Mouse (Mus musculus) kidney, postnatal 10 days (tissue): ENCODE measurements around the gene Rom1.

Experiments
- DNase-seq: peaks from one replicate; pipeline ENCODE4 v3.0.0; 2021; ENCODE audit warnings: mixed read lengths

Gene Rom1

DNA sequence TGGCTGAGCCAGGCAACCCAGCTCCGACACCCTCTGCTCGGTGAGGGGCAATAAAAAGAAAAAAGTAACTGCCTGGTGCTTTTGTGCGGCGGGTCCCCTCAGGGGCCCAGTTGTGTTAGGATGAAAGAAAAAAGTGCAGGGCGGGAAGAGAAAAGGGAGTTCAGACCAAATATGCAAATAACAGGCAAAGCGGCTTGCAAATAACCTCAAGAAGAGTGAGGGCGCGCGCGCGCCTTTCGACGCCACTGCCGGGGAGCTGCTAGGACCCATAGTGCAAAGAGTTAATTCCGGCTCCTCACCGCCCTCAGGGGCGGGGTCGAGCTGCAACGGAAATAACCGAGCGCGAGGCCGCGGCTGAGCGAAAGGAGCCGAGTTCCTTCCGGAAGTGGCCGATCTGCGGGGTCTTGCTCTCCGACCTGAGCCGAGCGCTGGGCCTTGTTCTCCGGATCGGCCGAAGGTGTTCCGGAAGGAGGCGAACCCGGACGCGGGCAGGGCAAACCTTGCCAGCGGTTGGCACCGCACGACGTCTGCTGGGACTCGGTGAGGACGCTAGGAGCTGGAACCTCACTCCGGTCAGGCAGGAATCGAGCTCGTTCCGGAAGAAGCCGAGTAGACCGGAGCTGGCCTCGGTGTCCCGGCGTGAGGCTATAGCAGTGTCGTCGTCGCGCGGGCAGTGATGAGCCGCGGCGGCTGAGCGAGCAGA, 12.5 kb upstream of the Rom1 start, which contains the start of gene Mta2:
TSS of gene Mta2 (plus strand) at position 361 of the 703 bp plus-strand sequence.
- DNase-seq: peak; percentile 99

DNA sequence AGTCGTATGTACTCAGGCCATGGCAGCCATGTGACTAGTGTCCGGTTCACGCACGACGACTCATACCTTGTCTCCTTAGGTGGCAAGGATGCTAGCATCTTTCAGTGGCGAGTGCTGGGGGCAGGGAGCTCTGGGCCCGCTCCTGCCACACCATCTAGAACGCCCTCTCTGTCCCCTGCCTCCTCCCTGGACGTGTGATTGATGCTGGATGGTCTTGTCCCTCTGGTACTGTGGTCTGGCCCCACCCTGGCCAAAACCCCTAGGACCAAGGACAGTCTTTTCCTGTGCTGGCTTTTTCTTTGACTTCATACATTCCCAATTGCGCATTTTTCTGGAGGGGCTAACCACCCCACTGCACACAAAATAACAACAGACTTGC, 12.0 kb upstream of the Rom1 start:
- DNase-seq: no peak

DNA sequence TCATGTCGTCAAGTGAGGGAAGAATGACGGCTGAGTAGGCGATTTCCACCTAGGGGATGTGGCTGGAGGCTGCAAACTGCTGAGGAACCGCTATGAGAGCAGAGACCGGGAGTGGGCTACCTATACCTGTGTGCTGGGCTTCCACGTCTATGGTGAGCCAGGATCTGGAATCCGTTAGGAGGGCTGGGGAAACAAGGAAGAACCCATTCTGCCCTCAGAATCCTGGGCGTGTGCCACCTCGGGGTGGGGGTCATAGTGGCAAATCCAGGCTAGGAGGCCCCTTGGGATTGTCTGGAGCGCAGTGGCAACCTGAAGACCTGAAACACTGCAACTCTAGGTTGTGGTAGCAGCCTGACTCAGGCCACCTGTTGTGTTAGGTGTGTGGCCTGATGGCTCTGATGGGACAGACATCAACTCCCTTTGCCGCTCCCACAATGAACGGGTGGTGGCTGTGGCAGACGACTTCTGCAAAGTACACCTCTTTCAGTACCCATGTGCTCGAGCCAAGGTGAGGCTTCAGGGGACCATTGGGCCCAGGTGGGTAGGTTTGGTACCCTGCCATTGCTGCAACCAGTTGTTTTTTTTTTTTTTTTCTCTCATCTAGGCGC, 11.5 kb upstream of the Rom1 start:
- DNase-seq: no peak

DNA sequence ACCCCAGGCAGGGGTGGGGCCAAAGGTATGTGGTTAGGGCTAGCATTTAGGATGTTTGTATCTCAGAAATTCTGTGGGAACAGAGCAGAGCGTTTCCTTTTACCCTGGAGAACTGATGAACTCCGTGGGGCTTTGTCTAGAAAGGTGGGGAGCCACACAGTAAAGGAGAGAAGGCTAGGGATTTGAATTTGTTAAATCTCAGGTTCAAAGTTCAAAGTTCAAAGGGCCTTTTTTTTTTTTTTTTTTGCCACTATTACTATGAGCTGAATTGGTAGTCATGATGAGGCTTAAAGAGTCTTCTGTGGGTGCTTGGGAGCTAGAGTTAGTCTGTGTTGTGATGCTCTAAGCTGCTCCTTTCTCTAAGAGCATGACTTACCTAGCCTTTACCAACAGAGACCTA, 7.6 kb upstream of the Rom1 start:
- no peak for DNase-seq

DNA sequence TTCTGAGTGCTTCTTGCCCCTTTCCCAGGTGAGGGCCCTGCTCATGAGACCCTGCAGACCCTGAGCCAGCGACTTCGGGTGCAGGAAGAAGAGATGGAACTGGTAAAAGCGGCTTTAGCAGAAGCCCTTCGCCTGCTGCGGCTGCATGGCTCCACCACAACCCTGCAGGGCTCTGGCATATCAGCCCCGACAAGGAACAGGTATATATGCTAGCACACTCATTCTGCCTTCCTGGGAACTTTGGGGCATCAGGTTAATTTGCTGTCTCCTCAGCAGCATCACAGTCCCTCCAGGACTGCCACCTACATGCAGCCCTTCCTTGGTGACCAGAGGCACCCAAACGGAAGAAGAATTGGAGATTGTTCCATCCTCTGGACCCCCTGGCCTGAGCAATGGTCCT, 1.6 kb upstream of the Rom1 start:
- no peak for DNase-seq

DNA sequence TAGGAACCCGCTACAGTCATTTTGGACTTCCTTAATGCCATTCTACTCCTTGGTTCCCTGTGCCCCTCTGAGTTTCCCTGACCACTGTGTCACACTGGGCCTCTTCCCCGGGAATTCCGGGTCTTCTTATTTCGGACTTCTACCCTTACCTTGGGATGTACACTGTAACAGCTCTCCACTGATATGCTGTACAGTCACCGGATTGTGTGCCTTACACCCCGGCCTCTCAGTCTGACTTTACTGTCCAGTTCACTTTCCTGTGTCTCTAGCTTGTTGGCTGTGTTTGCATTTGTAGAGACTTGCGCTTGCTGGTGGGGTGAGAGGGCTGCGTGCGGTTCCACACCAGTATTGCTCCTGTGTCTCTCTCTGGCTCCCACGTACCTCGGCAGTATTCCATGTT, 961 bp upstream of the Rom1 start:
- no peak for DNase-seq

DNA sequence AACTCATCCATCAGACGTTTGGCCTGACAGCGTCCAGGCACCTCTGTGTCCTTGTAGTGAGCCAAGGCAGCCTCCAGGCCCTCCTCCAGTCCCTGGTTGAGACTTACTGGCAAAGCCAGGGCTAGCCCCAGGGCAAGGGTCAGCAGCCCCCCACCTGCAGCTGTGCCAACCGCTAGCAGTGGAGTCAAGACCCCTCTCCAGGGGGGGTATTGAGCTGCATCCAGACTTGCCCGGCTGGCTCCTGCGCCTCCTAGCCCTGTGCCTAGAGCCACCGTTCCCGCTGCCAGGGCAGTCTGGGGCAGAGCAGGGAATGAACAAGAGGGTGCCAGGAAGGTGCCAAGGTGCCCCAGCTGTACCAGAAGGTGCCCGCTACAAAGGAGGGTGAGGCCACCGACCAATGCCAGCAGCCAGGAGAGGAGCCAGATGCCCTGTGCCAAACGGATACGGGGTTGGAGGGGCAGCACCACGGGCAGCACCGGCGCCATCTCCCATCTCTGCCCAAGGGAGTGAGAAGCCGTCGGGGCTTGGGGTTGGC, 400 bp downstream of the Rom1 start:
- DNase-seq: no peak

DNA sequence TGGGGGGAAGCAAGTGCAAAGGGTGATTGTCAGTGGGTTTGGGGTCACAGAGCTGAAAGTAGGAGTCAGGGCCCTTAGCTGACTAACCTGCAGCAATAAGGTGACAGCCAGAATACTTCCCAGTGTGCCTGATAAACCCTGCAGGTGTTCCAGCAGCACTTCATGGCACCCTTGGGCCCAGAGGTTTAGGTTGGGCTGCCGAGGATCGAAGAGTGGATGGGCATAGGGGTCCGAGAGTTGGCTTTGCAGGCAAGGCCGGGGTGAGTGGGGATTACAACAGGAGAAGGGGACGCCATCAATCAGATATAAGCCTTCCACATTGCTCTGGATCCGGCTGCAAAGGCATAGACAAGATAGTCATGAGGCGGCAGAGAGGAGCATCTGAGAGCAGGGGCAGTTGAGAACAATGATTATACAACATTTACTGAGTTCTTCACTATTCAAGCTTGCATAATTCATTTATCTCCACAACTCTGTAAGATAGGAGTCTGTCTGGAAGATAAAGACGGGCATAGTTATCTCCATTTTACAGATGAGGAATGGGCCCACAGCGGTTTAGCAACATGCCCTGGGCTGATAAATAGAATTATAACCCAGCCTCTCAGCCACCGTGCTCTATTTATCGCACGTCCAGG, 1.1 kb downstream of the Rom1 start:
- no peak for DNase-seq

DNA sequence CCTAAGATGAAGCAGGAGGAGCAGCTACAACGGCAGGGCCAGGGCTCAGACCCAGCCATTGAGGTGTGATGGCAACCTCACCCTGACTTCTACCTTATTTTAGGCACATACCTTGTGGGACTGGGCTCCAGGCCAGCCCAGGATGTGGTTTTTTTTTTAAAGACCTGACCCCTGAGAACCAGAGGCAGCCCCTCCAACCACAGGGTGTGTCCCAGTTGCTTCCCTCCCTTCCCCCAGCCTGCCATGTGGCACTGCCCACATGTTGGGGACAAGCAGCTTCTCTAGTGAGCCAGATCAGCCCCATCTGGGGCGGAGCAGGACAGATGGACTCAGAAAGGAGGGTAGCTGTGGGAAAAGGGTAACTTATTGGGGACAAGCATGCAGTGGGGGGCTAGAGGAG, 2.4 kb downstream of the Rom1 start:
- DNase-seq: no peak

DNA sequence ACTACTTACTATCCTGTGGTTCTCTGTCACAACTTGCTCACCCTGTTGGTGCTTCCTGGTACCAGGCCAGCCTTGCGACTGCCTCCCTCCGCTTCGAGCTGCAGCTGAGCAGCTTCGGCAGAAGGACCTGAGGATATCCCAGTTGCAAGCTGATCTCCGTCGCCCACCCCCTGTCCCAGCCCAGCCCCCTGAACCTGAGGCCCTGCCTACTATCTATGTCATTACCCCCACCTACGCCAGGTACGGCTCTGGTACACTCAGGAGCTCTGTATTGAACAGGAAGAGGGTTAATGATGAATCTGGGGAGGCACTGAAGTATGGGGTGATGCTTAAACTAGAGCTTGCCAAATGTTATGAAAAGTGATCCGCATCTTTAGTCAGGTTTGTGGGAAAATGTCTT, 7.4 kb downstream of the Rom1 start:
- no peak for DNase-seq

DNA sequence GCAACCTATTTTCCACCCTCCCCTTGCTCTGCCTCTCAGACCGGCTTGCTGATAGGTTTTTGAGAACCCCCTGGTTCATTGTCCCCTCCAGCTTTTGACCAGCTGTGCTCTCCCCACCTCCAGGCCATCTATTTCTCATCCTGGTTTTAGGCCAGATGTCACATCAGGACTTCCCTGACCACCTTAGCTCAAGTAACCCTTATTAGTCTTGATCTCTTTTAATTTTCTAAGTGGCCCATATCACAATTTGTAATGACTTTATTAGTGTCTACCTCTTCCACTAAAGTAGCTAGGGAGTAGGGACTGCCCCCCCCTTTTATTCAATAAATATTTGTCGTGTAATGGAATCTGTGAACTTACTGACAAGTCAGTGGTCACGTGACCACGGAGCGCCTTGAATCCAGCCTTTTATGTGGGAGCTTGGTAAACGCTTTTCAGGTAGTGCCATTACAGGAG, 8.3 kb downstream of the Rom1 start:
- DNase-seq: peak; percentile 58

DNA sequence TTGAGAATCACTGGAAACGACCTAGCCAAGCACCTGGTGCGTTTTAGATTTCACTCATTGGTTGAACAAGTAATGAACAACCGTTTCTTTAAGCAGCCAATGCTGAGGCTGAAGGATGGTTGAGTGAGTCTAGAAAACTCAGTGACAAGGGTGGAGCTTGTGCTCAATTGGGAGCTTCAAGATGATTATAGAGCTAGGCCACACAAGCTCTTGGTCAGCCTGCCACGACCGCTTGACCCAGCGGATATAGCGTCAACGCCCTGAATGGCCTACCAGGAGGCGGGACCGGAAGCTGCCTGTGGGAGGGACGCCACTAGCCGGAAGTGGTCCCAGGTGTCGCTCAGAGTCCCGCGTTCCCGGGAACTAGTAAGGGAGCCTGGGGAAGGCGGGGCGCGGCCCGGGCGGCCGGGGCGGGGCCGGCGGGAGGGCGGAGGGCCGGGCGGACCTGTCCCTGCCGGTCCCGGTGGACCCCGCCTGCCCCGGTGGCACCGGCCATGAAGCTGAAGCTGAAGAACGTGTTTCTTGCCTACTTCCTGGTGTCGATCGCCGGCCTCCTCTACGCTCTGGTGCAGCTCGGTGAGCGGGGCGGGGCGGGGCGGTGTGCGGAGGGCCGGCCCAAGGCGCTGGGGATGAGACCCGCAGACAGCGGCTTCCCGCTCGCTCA, 9.0 kb downstream of the Rom1 start, which contains the start of gene B3gat3:
TSS of gene B3gat3 (plus strand) at position 302 of the 664 bp plus-strand sequence.
- DNase-seq: peak; percentile 97

DNA sequence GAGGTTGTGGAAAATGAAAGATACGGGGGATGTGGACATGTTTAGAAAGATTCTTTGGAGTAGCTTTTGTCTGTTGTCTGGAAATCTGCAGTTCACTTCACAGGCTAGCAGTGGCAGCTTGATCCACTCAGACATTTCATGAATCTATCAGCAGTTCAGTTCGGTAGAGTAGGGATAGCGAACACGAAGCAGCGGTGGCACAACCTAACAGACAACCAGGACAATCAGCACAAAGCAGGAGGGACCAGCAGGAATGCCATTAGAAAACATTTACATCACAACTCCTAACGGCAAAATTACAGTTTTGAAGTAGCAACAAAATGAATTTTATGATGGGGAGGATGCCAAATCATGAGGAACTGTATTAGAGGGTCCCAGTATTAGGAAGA, 9.5 kb downstream of the Rom1 start:
- DNase-seq: no peak

DNA sequence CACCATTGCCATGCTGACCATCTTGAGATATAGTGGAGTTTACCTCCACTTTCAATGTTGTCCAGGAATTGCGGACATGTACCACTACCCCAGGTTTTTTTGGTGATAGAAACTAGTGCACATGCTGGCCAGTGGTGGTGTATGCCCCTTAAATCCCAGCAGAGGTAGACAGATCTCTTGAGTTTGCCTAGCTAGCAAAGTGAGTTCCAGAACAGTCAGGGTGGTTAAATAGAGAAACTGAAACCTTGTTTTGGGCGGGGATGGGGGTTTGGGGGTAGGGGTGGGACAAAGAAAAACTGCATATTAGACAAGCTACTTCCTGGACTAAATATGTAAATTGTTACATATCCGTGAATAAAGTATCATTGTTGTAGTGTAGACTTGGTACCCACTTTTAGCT, 10.2 kb downstream of the Rom1 start:
- no peak for DNase-seq

DNA sequence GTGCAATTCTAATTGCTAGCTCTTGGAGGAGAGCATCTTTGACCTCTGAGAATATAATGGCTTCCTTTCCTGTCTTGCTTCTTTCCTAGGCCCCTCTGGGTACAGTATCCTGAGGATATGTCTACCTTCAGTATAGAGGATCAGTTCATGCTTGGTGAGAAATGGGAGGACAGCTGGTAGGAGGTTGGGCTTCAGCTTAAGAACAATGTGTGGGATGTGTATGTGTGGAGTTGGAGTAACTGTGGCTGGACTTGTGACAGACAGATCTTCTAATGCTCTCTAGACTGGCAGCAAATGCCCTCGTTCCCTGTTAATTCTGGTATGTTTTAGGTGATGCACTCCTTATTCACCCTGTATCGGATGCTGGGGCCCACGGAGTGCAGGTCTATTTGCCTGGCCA, 14.9 kb downstream of the Rom1 start:
- DNase-seq: no peak

DNA sequence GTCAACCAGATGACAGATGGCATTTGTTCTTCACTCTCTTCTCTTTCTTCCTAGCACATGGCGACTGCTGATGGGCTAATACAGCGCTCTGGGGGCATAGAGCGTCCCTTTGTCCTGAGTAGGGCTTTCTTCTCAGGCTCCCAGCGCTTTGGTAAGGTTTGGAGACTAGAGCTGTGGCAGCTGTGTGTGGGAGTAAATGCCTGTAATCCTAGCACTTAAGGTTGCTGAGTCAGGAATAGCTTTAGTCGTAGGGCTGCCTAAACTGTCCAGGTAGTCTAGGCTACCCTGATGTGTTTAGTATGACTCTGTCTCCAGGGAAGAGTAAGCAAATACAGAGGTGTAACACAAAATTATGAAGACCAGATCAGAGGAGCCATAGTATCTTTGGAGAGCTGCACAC, 17.3 kb downstream of the Rom1 start:
- no peak for DNase-seq

DNA sequence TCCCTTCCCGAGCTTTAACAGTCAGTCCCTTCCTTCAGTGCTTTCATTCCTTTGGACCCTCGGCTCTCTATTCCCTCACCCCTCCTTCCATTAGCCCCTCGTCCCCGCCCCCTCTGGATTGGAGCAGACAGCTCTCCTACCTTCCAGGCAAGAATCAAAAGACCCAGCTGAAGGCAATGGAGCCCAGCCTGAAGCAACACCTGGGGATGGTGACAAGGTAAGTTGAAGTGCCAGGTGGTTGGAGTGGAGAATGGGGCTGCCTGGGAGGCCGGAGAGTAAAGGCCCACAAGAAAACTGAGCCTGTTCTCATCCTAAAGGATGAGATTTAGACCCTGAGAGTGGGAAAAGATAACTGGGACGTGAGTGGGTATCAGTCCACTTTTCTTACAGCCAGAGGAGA, 20.6 kb downstream of the Rom1 start:
- DNase-seq: no peak

DNA sequence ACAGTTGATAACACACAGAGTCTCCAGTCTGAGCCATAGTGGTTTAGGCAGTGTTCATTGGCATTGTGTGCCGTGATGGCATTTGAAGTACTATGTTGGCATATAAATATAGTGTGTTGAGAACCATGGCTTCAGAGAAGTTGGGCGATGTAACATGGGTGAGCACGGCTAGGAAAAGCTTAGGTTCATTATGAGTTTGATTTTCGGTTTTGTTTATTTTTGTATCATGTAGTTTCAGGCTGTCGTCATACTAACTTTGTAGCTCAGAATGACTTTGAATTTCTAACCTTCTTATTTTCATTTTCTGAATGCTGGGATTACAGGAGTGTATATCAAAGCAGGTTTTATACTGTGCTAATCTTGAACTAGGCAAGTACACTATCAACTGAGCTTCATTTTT, 25.7 kb downstream of the Rom1 start:
- DNase-seq: no peak

DNA sequence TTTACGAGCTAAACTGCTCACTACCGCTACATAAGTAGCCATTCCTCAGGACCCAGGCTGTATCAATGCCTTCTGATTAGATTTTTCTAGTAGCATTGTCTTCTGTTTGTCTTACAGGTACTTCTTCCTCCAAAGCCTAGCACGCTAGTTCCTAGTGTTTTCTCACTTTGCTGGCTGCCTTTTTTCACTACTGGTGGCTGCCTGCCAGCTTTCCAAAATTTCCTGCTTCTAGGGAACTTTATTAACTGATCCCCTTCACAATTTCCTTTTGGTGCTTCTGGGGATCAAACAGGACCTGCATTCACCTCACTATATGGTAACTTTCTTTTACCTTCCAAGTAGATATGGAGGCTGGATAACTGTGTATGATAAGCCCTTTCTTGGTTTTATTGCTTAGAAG, 30.1 kb downstream of the Rom1 start:
- peak; percentile 59 for DNase-seq

DNA sequence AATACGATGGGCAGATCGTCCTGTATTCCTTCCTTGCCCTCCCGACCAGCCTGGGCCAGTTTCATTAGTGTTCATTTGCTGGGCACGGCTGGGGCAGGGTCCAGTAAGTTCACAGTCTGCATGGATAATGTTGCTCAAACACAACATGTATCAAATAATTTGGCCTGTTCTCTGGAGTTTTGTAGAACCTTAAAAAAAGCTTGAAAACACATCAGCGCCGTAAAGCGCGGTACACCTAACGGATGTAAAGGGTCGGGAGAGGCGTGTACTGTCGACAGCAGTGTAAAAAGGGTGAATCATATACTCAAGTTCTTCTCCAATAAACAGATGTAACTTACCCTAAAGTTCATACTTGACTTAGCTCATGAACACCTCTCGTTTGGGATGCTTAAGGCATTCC, 30.6 kb downstream of the Rom1 start:
- DNase-seq: no peak

DNA sequence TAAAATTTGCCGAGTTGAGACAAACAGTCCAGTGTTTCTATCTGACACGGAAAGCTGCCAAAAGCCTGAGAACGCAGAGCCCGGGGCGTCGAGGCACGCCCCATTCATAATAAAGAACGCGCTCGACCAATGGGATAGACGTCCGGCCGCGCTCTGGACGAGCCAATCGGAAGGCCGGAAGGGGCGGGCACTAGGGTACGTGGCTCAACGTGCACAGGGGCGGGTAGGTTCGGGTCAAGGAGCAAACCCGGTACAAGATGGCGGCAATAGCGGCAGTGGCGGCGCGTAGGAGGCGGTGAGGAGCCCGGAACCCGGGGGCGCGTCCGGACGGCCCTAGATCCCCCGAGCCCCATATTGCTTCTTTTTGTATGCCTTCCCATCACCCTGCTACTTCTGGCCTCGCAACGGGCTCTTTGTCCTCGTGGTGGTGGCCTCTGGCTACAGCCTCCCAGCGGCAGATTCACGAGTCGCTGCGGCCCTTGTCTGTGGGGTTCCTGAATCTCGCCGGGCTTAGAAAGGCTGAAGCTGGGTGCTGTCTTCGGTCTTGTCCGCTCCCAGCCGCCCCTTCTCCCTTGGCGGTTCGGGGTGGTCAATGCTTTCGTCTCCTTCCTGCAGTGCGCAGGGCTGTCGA, 31.2 kb downstream of the Rom1 start, which contains the start of gene Ganab:
TSS of gene Ganab (plus strand) at position 207 of the 631 bp plus-strand sequence.
- DNase-seq: peak; percentile 98

DNA sequence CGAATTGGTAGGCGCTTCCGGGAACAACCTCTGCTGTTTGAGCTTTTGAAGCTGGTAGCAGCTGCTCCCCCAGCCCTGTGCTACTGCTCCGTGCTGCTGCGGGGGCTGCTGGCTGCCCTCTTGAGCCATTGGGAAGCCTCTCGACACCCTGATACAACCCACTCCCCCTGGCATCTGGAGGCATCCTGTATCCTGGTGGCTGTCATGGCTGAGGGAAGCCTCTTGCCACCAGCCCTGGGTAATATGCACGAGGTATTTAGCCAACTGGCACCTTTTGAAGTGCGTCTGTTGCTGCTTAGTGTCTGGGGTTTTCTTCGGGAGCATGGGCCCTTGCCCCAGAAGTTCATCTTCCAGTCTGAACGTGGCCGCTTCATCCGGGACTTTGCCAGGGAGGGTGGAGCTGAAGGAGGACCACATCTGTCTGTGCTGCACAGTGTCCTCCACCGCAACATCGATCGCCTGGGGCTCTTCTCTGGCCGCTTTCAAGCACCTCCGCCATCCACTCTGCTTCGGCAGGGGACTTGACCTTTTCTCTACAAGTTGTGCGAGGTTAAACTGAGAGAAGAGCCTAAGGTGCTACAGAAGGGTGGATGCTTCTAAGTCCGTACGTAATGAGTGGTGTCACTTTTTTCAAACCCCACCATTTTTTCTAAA, 31.8 kb downstream of the Rom1 start:
- peak; percentile 74 for DNase-seq
